Mouse (Mus musculus): ENCODE measurements around the gene Slc7a10. TPM values are rescaled to one million over a fixed set of nuclear protein-coding genes. Genes with fewer than 3 reads are reported as not detected.
A peak's percentile ranks its signal among the peaks of the same experiment; 100 is the strongest.
"Not testable (repeated sequence)": the region's sequence is repeated elsewhere in the genome, so short reads cannot be mapped to it uniquely, and the experiment has no call there.

The Slc7a10 gene
- total RNA-seq, 2 experiments from 2014 or later = 0.84 to 1.3 TPM

GRCm38 (mm10) chr7:35232796-35233455, 46.7 kb downstream of the Slc7a10 start:
- DNase-seq = no peak
- intact Hi-C loops (cut with DNase I; ENCODE audit: low total_unique reads) = no loop called here

- intact Hi-C loops (cut with DNase I; ENCODE audit: low total_unique reads) = no loop called here
- DNase-seq = no peak
Observed at GRCm38 (mm10) chr7:35233861-35234260, 47.7 kb downstream of the Slc7a10 start.

GRCm38 (mm10) chr7:35234361-35235245, 48.4 kb downstream of the Slc7a10 start:
- peak; percentile 96 for DNase-seq
- intact Hi-C loops (cut with DNase I; ENCODE audit: low total_unique reads) = no loop called here

- intact Hi-C loops (cut with DNase I; ENCODE audit: low total_unique reads) = no loop called here
- DNase-seq = peak; percentile 40
Observed at GRCm38 (mm10) chr7:35235308-35235707, 49.1 kb downstream of the Slc7a10 start.

- intact Hi-C loops (cut with DNase I; ENCODE audit: low total_unique reads); DNase-seq: not testable (repeated sequence)
Observed at GRCm38 (mm10) chr7:35237935-35238334, 51.8 kb downstream of the Slc7a10 start.

Other genes starting within 250 kb of the Slc7a10 start
- 10 to 100 TPM; 24.5 to 30.4 TPM for gene Cebpg, start 129.8 kb upstream of the Slc7a10 start, total RNA-seq (2021)
- 1 to 10 TPM; 3.9 to 4.1 TPM for gene Cebpa, start 67.1 kb upstream of the Slc7a10 start, total RNA-seq (2021)
- gene Lrp3, start 29.1 kb downstream of the Slc7a10 start, total RNA-seq (2021) = 1 to 10 TPM; 9.1 to 9.8 TPM
- gene Gpatch1, start 132.1 kb downstream of the Slc7a10 start, total RNA-seq (2021) = 1 to 10 TPM; 4.3 to 5.3 TPM
- 1 to 10 TPM in 1 of 2 experiments, under 1 TPM in 1; 0.78 to 1.1 TPM for gene Rhpn2, start 147.8 kb downstream of the Slc7a10 start, total RNA-seq (2021)
- 1 to 10 TPM; 1.3 to 1.5 TPM for gene Faap24, start 210.5 kb downstream of the Slc7a10 start, total RNA-seq (2021)
- 1 to 10 TPM; 5.7 to 5.9 TPM for gene Cep89, start 210.7 kb downstream of the Slc7a10 start, total RNA-seq (2021)